Mouse (Mus musculus) intestine, embryonic 15.5 days (tissue): ENCODE results near the gene Erc2. TPM values are rescaled to one million over a fixed set of nuclear protein-coding genes. Genes with fewer than 3 reads are reported as not detected.

ENCODE experiments used
- ATAC-seq: fragments of 200-750 bp; cut with Nextera tagmentation; 2 replicates; pipeline ENCODE4 v1.8.0; 2017; ENCODE audit warnings: moderate TSS enrichment, moderate library complexity
- H3K27ac ChIP-seq: fragments of 300-500 bp; sonication (generic); 2 replicates; pipeline ENCODE4 v1.5.1; 2015; ENCODE audit warnings: mild to moderate bottlenecking, inconsistent platforms
- H3K27me3 ChIP-seq: fragments of 300-500 bp; sonication (generic); replicated peaks from 2 replicates; pipeline ENCODE4 v1.6.1; 2015; ENCODE audit warnings: inconsistent platforms
- H3K36me3 ChIP-seq: fragments of 300-500 bp; sonication (generic); 2 replicates; pipeline ENCODE4 v1.6.1; 2015; ENCODE audit warnings: inconsistent platforms
- H3K4me1 ChIP-seq: fragments of 300-500 bp; sonication (generic); replicated peaks from 2 replicates; pipeline ENCODE4 v1.6.1; 2015; ENCODE audit warnings: inconsistent platforms
- H3K4me2 ChIP-seq: fragments of 300-500 bp; sonication (generic); replicated peaks from 2 replicates; pipeline ENCODE4 v1.6.1; 2015; ENCODE audit warnings: mild to moderate bottlenecking, inconsistent platforms
- H3K4me3 ChIP-seq: fragments of 300-500 bp; sonication (generic); replicated peaks from 2 replicates; pipeline ENCODE4 v1.5.1; 2015; ENCODE audit warnings: inconsistent platforms
- H3K9ac ChIP-seq: fragments of 300-500 bp; sonication (generic); 2 replicates; pipeline ENCODE4 v1.6.1; 2015; ENCODE audit warnings: inconsistent platforms
- H3K9me3 ChIP-seq: fragments of 300-500 bp; sonication (generic); 2 replicates; pipeline ENCODE4 v1.6.1; 2016; ENCODE audit warnings: inconsistent platforms
- WGBS: fragments of 180-500 bp; shearing (Covaris S2); methylation state at CpG from one replicate; pipeline ENCODE4 v1.1.7; 2015; 5-methylcytosine and 5-hydroxymethylcytosine counted together
- polyA plus RNA-seq: library from polyadenylated mRNA; unstranded; fragments of >200 nt; fragmentation: Nextera tagmentation; extraction: Ambion mirVana; gene quantifications from 2 replicates; pipeline ENCODE4 v1.2.1, GENCODE M21; 2015

Erc2 gene
- polyA plus RNA-seq, 1 experiment from 2014 or later = 6.8 TPM

DNA sequence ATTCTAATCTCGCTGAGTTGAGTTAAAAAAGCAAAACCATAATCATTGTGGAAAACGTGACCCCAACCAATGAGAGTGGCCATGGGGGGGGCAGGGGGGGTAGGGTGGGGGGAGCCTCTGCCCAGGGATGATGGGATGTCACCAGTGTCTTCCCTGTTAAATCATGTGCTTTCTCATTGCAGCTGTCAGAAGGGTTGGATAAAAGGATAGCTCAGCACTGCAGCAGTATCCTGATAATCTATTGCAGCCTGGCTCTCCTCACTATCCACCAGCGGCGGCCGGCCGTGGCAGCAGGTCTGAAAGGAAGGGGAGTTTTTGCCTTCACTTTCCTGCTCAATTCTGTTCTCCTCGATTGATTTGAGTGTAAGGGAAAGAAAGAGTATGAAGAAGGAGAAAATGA lies 853.2 kb downstream of the Erc2 start:
- H3K9ac ChIP-seq = no peak overlapping the region
- no peaks in the 10 kb centered on the region for H3K9me3 ChIP-seq
- no peak overlapping the region for H3K27ac ChIP-seq
- no peak for ATAC-seq
- no peaks in the 10 kb centered on the region for H3K27me3 ChIP-seq
- H3K36me3 ChIP-seq = no peaks in the 10 kb centered on the region
- H3K4me1 ChIP-seq = no peaks in the 10 kb centered on the region
- WGBS = 38% methylated on average over 7 of the region's 7 CpGs
- no peak overlapping the region for H3K4me3 ChIP-seq
- H3K4me2 ChIP-seq = no peak overlapping the region

DNA sequence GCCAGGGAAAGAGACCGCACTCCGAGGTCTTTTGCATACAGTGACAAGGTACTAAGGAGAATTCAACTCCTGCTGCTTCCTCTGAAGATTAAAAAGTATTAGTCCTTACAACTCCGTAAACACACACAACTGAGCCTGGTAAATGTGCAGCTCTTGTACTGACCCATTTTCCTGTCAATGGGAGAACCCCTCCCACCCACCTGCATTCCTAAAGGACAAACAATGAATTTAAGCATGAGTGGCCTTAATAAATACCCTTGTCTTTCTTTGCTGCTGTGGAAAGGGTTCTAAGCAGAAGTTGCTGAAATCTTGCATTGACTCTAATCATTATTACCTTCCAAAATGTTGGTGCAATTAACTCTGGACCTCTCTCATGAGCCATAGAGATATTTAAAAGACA lies 854.5 kb downstream of the Erc2 start:
- Histone ChIP-seq H3K9me3 (no peaks in the 10 kb centered on the region), H3K36me3 (no peaks in the 10 kb centered on the region), H3K27me3 (no peaks in the 10 kb centered on the region), H3K4me3 (no peak overlapping the region), H3K27ac (no peak overlapping the region), H3K4me1 (no peaks in the 10 kb centered on the region), H3K4me2 (no peak overlapping the region), H3K9ac (no peak overlapping the region)
- WGBS = 72% methylated on average over 3 of the region's 3 CpGs
- ATAC-seq = no peak

DNA sequence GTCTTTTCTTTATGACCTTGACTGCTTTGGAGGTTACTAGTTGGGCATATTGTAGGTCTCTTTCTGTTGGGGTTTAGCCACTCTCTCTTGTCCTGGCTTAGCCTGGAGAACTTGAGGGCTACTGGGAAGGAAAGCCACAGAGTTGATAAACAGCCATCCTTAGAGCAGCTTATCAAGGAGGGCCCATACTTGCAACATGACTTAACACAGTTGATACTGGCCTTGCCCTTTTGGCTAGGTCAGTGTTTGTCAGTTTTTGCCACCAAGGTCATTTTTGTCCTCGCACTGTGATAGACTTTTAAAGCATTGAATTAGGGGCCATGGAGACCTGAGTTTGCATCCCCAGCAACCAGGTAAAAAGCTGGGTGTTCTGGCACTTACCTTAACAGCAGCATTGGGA lies 858.6 kb downstream of the Erc2 start:
- no peak overlapping the region for H3K4me2 ChIP-seq
- no peak for ATAC-seq
- no peaks in the 10 kb centered on the region for H3K9me3 ChIP-seq
- no peaks in the 10 kb centered on the region for H3K27me3 ChIP-seq
- no peaks in the 10 kb centered on the region for H3K36me3 ChIP-seq
- H3K9ac ChIP-seq = no peak overlapping the region
- no peak overlapping the region for H3K27ac ChIP-seq
- no peak overlapping the region for H3K4me3 ChIP-seq
- H3K4me1 ChIP-seq = no peaks in the 10 kb centered on the region
- 76% methylated on average over 1 of the region's 1 CpGs for whole genome bisulfite sequencing

DNA sequence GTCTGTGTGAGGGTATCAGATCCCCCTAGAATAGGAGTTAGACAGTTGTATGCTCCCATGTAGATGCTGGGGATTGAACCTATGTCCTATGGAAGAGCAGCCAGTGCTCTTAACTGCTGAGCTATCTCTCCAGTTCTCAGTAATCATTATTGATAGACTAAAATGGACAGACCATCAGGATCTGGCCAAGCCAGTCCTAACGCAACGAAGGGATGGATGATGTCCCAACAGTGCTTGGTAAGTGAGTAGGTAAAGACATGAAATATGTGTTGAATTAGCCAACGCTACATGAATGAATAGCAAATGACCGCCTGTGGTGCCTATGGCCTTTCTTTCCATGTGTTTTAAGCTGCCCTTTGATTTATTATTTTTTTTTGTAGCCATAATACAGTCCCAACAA lies 871.6 kb downstream of the Erc2 start:
- no peak overlapping the region for H3K27ac ChIP-seq
- no peak for ATAC-seq
- 88% methylated on average over 4 of the region's 4 CpGs for whole genome bisulfite sequencing

DNA sequence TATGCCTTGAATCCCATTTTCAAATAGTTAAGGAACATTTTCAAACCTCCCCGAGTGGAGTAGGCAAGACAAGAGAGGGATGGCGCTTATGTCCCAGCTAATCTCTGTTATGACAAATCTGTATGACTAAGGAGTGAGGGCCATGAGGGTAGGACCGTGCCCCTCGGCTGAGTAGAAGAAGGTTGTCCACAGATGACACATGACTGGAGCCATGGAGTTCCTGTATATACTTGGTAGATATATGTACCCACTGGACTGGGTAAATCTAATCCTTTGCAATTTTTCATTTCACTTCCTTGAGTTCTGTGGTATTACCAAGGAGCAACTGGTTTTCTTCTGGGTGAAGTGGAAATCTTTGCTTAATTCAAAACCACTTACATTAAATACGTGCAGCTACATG lies 872.0 kb downstream of the Erc2 start:
- H3K27me3 ChIP-seq = no peaks in the 10 kb centered on the region
- WGBS = 58% methylated on average over 5 of the region's 5 CpGs

More for the DNA sequence above, 871.6 kb downstream of the Erc2 start:
- Histone ChIP-seq H3K9ac (no peak overlapping the region), H3K9me3 (no peaks in the 10 kb centered on the region), H3K27me3 (no peaks in the 10 kb centered on the region), H3K4me3 (no peak overlapping the region), H3K4me2 (no peak overlapping the region), H3K4me1 (no peaks in the 10 kb centered on the region), H3K36me3 (no peaks in the 10 kb centered on the region)

DNA sequence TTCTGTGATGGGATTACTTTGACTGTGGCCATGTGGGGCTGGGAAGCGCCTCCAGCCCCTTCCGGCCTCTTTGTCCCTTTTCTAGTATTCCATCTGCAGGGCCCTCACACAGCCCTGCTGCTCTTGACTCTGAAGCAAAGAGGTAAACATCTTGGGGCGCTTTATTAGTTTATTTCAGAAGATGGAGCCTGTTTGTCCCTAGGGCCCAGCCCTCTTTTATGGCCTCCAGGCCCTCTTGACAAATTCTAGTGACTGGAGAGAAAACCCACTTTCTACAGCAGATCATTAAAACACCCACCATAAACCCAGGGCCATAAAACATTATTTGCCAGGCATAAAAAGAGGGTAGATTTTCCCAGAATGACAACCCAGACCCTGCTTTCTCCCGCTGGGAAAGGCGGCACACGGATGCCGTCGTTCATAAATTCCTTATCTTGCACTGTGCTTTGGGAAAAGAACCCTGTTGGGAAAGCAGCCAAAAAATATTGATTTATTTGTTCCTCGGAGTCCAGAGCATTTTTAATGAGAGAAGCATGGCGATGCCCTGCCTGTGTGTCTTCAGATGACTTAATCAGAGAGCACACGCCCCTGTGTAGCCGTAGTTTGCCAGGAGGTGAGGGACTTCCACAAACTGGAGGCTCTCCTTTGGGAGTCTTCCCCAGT lies 879.1 kb downstream of the Erc2 start:
- Histone ChIP-seq H3K27me3 (peaks cover 12% of the 10 kb centered on the region), H3K9me3 (no peaks in the 10 kb centered on the region), H3K4me3 (no peak overlapping the region), H3K9ac (no peak overlapping the region), H3K36me3 (no peaks in the 10 kb centered on the region), H3K27ac (no peak overlapping the region), H3K4me2 (no peak overlapping the region), H3K4me1 (peaks cover 14% of the 10 kb centered on the region)
- 25% methylated on average over 12 of the region's 12 CpGs for WGBS
- peak; percentile 20; the same call in 1 of the 2 replicates for ATAC-seq

More for the DNA sequence above, 872.0 kb downstream of the Erc2 start:
- no peak overlapping the region for H3K9ac ChIP-seq
- no peak for ATAC-seq
- H3K4me2 ChIP-seq = no peak overlapping the region
- no peak overlapping the region for H3K4me3 ChIP-seq
- no peaks in the 10 kb centered on the region for H3K9me3 ChIP-seq
- H3K27ac ChIP-seq = no peak overlapping the region
- no peaks in the 10 kb centered on the region for H3K36me3 ChIP-seq
- H3K4me1 ChIP-seq = no peaks in the 10 kb centered on the region

DNA sequence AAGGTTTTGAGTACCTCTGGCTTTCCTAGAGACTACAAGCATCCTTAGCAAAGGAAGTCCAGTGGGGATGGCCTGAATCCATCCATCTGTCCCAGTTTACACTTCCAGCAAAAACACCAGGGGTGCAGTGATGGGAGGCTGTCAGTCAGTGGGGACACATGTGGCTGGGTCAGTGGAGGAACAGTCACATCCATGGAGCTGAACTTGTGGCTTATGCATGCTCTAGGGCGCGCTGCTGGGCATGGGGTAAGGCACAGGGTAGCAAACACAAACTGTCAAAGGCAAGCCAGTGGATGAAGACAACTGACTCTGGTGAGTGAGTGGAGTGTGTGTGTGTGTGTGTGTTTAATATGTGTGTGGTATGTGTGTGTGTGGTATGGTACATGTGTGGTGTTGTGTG lies 881.0 kb downstream of the Erc2 start:
- H3K9me3 ChIP-seq = no peaks in the 10 kb centered on the region
- H3K4me1 ChIP-seq = peaks cover 17% of the 10 kb centered on the region
- no peak overlapping the region for H3K9ac ChIP-seq
- peaks cover 21% of the 10 kb centered on the region for H3K27me3 ChIP-seq
- H3K4me3 ChIP-seq = no peak overlapping the region
- no peak overlapping the region for H3K27ac ChIP-seq
- WGBS = 85% methylated on average over 2 of the region's 2 CpGs
- no peaks in the 10 kb centered on the region for H3K36me3 ChIP-seq
- H3K4me2 ChIP-seq = no peak overlapping the region
- ATAC-seq = no peak

DNA sequence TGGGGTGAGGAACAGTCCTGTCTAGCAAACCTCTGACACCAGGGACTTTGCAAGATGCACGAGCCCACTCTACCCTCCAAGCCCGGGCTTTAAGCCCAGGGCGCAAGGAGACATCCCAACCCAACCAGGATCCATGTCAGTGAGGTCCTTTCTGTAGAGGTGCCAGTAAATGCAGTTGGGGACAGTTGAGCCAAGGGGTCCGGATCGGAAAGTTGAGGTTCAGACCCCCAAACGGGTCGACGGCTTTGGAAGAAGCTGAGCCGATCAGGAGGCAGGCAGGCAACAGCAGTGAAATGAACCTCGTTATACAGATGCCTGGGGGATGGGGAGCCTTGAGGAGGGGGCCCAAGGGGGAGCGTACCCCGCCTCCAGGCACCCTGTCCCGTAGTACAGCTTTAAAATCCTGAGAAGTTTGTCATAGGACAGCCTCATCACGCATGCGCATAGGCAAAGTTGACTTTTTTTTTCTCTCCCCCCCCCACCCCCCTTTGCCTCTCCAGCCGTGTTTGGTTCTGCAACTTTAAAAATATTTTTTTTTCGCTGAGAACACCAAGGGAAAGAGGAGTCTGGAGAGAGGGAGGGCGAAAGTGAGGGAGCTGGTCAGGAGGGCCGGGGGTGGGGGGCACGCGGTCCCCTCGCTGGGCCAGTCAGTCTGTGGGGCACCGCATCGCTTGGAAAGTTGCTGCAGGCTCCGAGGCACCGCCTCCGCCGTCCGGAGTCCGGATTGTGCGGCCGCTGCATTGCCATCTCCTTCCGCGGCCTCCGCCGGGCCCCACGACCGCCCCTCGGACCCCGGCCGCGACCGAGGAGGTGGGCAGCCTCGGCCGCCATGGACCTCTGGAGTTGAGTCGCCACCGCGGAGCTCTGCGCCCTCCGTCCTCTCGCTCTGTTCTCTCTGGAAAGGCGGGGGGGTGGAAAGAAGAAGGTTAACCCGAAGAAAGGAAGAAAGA lies 882.1 kb downstream of the Erc2 start, which contains the start of gene Wnt5a:
Gene Wnt5a, plus strand, starts transcription at position 650 of the 950 bp plus-strand sequence.
- no peaks in the 10 kb centered on the region for H3K9me3 ChIP-seq
- H3K27me3 ChIP-seq = peaks cover 23% of the 10 kb centered on the region
- H3K4me1 ChIP-seq = peaks cover 17% of the 10 kb centered on the region
- peak within 1 kb of the TSS; percentile 71 for H3K9ac ChIP-seq
- H3K4me3 ChIP-seq = peak within 1 kb of the TSS; percentile 71
- no peaks in the 10 kb centered on the region for H3K36me3 ChIP-seq
- WGBS = 2% methylated on average over 53 of the region's 53 CpGs
- peak within 1 kb of the TSS; percentile 95 for H3K27ac ChIP-seq
- peak; percentile 28 for ATAC-seq
- peak within 1 kb of the TSS; percentile 90 for H3K4me2 ChIP-seq

DNA sequence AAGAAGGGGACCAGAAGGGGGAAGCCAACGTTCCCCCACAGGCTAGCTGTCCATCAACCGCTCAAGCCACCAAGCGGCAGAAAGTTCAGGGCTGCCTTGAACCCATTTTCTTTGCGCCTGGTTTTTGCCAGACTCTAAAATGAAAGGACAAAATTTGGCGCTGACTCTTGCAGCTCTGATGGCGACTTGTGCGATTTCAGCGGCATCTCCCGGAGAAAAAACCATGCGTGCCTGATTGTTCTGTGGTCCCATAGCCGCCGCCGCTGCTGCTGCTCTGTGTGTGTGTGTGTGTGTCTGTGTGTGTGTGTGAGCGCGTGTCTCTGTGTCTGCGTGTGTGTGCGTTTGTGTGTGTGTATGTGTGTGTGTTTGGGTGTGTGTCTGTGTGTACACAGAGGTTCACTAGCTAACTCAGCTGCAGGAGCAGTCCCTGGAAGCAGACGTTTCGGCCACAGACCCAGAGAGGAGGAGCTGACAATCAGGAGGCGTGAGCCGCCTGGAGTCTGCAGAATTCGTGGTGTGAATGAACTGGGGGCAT lies 882.9 kb downstream of the Erc2 start:
- ATAC-seq = peak; percentile 60

DNA sequence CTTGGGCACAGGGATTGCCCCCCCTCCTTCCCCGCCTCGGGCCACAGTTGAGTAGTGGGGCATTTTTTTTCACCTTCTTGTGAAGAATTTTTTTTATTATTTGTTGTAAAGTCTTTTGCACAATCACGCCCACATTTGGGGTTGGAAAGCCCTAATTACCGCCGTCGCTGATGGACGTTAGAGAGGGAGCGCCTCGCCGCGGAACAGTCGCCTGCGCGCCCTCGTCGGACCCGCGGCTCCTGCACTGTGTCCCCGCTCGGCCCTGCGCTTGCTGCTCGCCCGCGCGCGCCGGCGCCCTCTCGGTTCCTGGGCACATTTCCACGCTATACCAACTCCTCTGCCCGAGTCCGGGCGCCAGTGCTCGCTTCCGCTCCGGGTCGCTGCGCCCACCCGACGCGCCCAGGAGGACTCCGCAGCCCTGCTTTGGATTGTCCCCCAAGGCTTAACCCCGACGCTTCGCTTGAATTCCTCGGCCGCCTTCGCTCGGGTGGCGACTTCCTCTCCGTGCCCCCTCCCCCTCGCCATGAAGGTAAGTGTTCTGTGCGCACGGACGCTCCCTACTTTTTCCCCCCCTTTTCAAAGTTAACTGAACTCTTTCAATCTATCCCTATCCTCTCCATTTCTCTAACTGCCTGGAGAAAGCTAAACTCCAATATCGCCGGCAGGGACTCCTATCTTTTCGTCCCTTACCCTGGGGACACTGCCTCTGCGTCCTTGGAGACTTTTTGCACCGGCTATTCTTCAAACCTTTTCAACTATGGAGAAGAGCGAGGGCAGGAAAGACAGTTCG lies 883.6 kb downstream of the Erc2 start:
- Histone ChIP-seq H3K4me1 (peaks cover 26% of the 10 kb centered on the region), H3K9me3 (no peaks in the 10 kb centered on the region), H3K9ac (peak overlapping the region; percentile 71), H3K27me3 (peaks cover 35% of the 10 kb centered on the region), H3K36me3 (no peaks in the 10 kb centered on the region), H3K4me3 (peak overlapping the region; percentile 71), H3K4me2 (peak overlapping the region; percentile 90), H3K27ac (peak overlapping the region; percentile 95)
- peak; percentile 32 for ATAC-seq
- under 1% methylated on average over 62 of the region's 62 CpGs for WGBS

More for the DNA sequence above, 882.9 kb downstream of the Erc2 start:
- Histone ChIP-seq H3K27ac (peak overlapping the region; percentile 95), H3K4me2 (peak overlapping the region; percentile 90), H3K9ac (peak overlapping the region; percentile 71), H3K4me3 (peak overlapping the region; percentile 71), H3K36me3 (no peaks in the 10 kb centered on the region), H3K27me3 (peaks cover 29% of the 10 kb centered on the region), H3K4me1 (peaks cover 20% of the 10 kb centered on the region), H3K9me3 (no peaks in the 10 kb centered on the region)
- under 1% methylated on average over 22 of the region's 22 CpGs for WGBS

DNA sequence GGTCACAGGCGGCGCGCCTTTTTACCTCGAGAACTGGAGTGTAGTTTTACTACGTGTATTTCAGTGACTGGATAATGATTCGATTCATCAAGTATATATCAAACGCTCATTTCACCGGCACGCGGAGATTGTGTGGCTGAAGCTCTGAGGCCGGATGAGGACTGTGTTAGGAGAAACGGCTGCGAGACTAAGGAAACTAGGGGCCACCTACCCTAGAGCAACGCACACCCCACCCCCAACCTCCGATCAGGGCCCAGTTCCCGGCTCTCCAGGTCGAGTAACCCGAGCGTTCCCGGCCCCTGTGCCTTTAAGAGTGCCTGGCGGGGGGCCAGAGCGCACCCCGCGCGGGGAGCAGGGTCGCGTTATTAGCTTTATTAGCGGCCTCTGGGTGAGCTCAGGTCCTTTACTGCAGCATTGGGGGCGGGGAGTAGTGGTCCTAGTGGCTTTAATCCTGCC lies 884.2 kb downstream of the Erc2 start:
- peaks cover 21% of the 10 kb centered on the region; the same call in 1 of the 2 replicates for H3K4me1 ChIP-seq
- H3K36me3 ChIP-seq = no peaks in the 10 kb centered on the region
- under 1% methylated on average over 29 of the region's 29 CpGs for WGBS
- H3K9me3 ChIP-seq = no peaks in the 10 kb centered on the region
- peaks cover 37% of the 10 kb centered on the region for H3K27me3 ChIP-seq
- peak overlapping the region; percentile 90 for H3K4me2 ChIP-seq
- H3K4me3 ChIP-seq = peak overlapping the region; percentile 71
- H3K9ac ChIP-seq = peak overlapping the region; percentile 71
- H3K27ac ChIP-seq = peak overlapping the region; percentile 95
- ATAC-seq = no peak
